Mouse (Mus musculus): ENCODE results near the gene Pomp. TPM values are rescaled to one million over a fixed set of nuclear protein-coding genes. Genes with fewer than 3 reads are reported as not detected.
A peak's percentile ranks its signal among the peaks of the same experiment; 100 is the strongest.

The Pomp gene
- polyA plus RNA-seq, 1 experiment from 2014 or later: 269 TPM

GRCm38 (mm10) chr5:147874491-147875065, 14.3 kb downstream of the Pomp start:
- Histone ChIP-seq H3K9ac (ENCODE audit: low read length) (no peak overlapping the region), H3K4me2 (ENCODE audit: low read depth, low read length) (no peak overlapping the region), H3K4me3 (ENCODE audit: low read length) (no peak overlapping the region), H3K27me3 (ENCODE audit: control insufficient read depth, insufficient read depth, low read length) (no peaks in the 10 kb centered on the region), H3K27ac (ENCODE audit: low read length) (no peak overlapping the region), H3K36me3 (ENCODE audit: control insufficient read depth, insufficient read depth) (peaks cover 74% of the 10 kb centered on the region), H3K9me3 (replicated peaks; ENCODE audit: control insufficient read depth, low read length) (no peaks in the 10 kb centered on the region), H3K4me1 (ENCODE audit: control insufficient read depth, insufficient read depth, low read length) (no peaks in the 10 kb centered on the region)
- 90% methylated on average over 18 of the region's 18 CpGs for WGBS
- no peak for ATAC-seq (replicated peaks; ENCODE audit: extremely low read depth, insufficient read depth, low FRiP score)

DNA sequence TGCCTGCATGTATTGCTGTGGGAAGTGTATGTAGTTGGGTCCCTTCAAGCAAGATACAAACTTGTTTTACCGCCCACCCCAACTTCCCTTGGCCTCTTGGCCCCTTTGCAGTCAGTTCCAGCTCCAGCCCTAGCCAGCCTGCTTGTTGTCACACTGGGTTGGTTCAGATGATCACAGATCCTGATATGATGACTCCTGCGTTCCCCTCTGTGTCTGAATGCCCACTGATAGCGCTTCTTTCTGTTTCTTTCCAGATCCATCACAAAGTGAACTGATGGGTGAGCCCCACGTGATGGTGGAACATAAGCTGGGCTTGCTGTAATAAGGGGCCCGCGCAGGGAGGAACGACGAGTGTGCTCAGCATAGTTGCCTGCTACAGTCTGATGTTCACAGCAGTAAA, 14.9 kb downstream of the Pomp start:
- H3K9ac ChIP-seq (ENCODE audit: low read length): no peak overlapping the region
- H3K4me1 ChIP-seq (ENCODE audit: control insufficient read depth, insufficient read depth, low read length): no peaks in the 10 kb centered on the region
- H3K36me3 ChIP-seq (ENCODE audit: control insufficient read depth, insufficient read depth): peaks cover 73% of the 10 kb centered on the region
- no peak overlapping the region for H3K4me2 ChIP-seq (ENCODE audit: low read depth, low read length)
- ATAC-seq (replicated peaks; ENCODE audit: extremely low read depth, insufficient read depth, low FRiP score): no peak
- H3K9me3 ChIP-seq (replicated peaks; ENCODE audit: control insufficient read depth, low read length): no peaks in the 10 kb centered on the region
- no peaks in the 10 kb centered on the region for H3K27me3 ChIP-seq (ENCODE audit: control insufficient read depth, insufficient read depth, low read length)
- H3K27ac ChIP-seq (ENCODE audit: low read length): no peak overlapping the region
- WGBS: 89% methylated on average over 8 of the region's 8 CpGs
- H3K4me3 ChIP-seq (ENCODE audit: low read length): no peak overlapping the region

GRCm38 (mm10) chr5:147877520-147877919, 17.3 kb downstream of the Pomp start:
- Histone ChIP-seq H3K9me3 (replicated peaks; ENCODE audit: control insufficient read depth, low read length) (no peaks in the 10 kb centered on the region), H3K4me2 (ENCODE audit: low read depth, low read length) (no peak overlapping the region), H3K36me3 (ENCODE audit: control insufficient read depth, insufficient read depth) (peaks cover 66% of the 10 kb centered on the region), H3K27ac (ENCODE audit: low read length) (no peak overlapping the region), H3K4me3 (ENCODE audit: low read length) (no peak overlapping the region), H3K27me3 (ENCODE audit: control insufficient read depth, insufficient read depth, low read length) (no peaks in the 10 kb centered on the region), H3K4me1 (ENCODE audit: control insufficient read depth, insufficient read depth, low read length) (no peaks in the 10 kb centered on the region), H3K9ac (ENCODE audit: low read length) (no peak overlapping the region)
- 87% methylated on average over 6 of the region's 6 CpGs for WGBS
- ATAC-seq (replicated peaks; ENCODE audit: extremely low read depth, insufficient read depth, low FRiP score): no peak

DNA sequence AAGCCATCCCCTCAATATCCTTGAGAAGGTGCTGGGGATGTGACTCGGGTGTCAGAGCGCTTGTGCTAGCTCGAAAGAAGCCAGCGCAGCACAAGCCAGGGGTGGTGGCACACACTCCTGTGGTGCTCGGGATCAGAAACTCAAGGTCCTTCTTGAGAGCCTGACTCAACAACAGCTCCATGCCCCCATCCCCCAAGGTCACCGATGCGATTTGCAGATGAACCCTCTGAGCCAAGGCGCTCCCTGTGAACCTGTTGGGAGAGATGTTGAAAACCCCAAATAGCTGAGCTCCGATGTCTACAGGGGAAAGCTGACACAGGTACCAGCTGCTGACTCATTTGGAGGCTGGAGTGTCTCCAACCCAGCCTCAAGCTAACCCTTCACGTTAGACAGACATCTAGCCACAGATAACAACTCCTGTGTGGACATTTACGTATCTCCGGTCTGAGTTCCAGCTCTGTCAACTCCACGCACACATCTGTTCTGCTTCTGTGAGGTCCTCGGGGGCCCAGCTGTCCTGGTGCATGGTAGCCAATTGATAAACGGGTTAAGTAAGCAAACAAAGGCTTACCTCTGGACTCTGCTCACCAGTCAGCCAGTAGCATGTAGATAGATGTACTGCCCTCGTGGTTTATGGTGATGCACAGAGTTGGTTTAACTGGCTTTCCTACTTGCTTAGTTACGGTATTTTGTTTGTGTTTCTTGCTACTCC, 19.9 kb downstream of the Pomp start:
- ATAC-seq (replicated peaks; ENCODE audit: extremely low read depth, insufficient read depth, low FRiP score): no peak
- no peak overlapping the region for H3K4me2 ChIP-seq (ENCODE audit: low read depth, low read length)
- H3K4me3 ChIP-seq (ENCODE audit: low read length): no peak overlapping the region
- H3K27me3 ChIP-seq (ENCODE audit: control insufficient read depth, insufficient read depth, low read length): no peaks in the 10 kb centered on the region
- H3K9me3 ChIP-seq (replicated peaks; ENCODE audit: control insufficient read depth, low read length): no peaks in the 10 kb centered on the region
- H3K36me3 ChIP-seq (ENCODE audit: control insufficient read depth, insufficient read depth): peaks cover 44% of the 10 kb centered on the region
- WGBS: 73% methylated on average over 17 of the region's 17 CpGs
- no peak overlapping the region for H3K9ac ChIP-seq (ENCODE audit: low read length)
- no peak overlapping the region for H3K27ac ChIP-seq (ENCODE audit: low read length)
- H3K4me1 ChIP-seq (ENCODE audit: control insufficient read depth, insufficient read depth, low read length): no peaks in the 10 kb centered on the region

DNA sequence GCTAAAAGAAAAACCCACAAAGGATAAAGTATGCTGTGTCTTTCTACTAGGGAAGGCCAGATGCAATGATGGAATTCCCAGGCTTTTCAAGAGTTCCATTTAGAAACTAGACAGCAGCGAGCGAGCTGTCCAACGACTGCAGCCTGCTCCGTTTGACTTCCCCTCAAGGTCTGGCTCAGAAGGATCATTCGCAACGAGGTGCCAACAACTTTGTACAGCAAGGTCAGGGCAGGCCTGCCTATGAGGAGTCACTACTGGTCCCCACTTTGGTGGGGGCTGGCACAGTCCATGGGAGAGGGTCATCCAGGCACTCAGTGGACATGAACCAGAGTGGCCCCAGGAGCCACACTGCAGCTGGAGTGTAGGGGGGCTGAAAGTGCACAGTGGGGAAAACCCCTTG, 23.3 kb downstream of the Pomp start:
- peaks cover 16% of the 10 kb centered on the region for H3K36me3 ChIP-seq (ENCODE audit: control insufficient read depth, insufficient read depth)
- H3K4me2 ChIP-seq (ENCODE audit: low read depth, low read length): no peak overlapping the region
- WGBS: 81% methylated on average over 6 of the region's 6 CpGs
- H3K4me1 ChIP-seq (ENCODE audit: control insufficient read depth, insufficient read depth, low read length): no peaks in the 10 kb centered on the region
- no peaks in the 10 kb centered on the region for H3K9me3 ChIP-seq (replicated peaks; ENCODE audit: control insufficient read depth, low read length)
- no peak overlapping the region for H3K9ac ChIP-seq (ENCODE audit: low read length)
- no peak overlapping the region for H3K4me3 ChIP-seq (ENCODE audit: low read length)
- ATAC-seq (replicated peaks; ENCODE audit: extremely low read depth, insufficient read depth, low FRiP score): no peak
- no peaks in the 10 kb centered on the region for H3K27me3 ChIP-seq (ENCODE audit: control insufficient read depth, insufficient read depth, low read length)
- H3K27ac ChIP-seq (ENCODE audit: low read length): no peak overlapping the region

DNA sequence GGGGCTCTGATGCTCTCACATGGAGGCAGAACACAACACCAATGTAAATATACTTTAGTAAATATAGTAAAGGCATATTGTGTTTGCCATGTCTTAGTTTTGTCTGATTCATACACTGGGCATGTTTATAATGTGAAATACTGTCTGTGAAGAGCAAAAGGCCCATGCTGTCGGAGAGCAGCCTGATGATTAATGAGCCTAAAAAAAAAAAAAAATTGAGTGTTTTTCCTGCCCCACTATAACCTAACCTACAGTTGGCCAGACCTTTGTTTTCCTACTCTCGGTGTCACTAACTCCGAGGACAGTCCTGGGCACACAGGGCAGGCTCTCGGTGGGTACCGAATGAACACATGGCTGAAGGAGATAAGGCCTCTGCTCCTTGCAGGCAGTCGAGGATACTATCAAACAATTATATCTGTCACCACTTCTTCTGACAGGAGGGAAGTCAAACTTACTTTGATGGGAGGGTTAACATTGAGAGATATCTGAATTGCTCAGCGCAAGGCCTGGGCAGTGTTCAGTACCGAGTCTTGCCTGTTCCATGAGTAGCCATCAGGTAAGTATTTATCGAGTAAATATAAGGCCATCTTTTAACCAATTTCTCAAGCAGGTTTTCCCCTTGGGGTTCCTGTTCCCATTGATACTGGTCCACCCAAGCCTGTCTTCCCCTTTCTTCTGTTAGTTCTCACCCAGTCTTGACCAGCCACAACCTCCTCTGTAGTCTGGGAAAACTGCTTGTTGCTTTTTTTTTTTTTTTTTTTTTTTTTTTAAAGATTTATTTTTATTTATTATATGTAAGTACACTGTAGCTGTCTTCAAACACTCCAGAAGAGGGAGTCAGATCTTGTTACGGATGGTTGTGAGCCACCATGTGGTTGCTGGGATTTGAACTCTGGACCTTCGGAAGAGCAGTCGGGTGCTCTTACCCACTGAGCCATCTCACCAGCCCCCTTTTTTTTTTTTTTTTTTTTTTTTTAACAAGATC, 28.3 kb downstream of the Pomp start:
- H3K4me3 ChIP-seq (ENCODE audit: low read length): no peak overlapping the region
- no peak overlapping the region for H3K27ac ChIP-seq (ENCODE audit: low read length)
- ATAC-seq (replicated peaks; ENCODE audit: extremely low read depth, insufficient read depth, low FRiP score): no peak
- H3K4me1 ChIP-seq (ENCODE audit: control insufficient read depth, insufficient read depth, low read length): peaks cover 6% of the 10 kb centered on the region
- H3K9me3 ChIP-seq (replicated peaks; ENCODE audit: control insufficient read depth, low read length): no peaks in the 10 kb centered on the region
- H3K27me3 ChIP-seq (ENCODE audit: control insufficient read depth, insufficient read depth, low read length): no peaks in the 10 kb centered on the region
- H3K36me3 ChIP-seq (ENCODE audit: control insufficient read depth, insufficient read depth): no peaks in the 10 kb centered on the region
- no peak overlapping the region for H3K9ac ChIP-seq (ENCODE audit: low read length)
- WGBS: 36% methylated on average over 9 of the region's 12 CpGs
- H3K4me2 ChIP-seq (ENCODE audit: low read depth, low read length): no peak overlapping the region

- no peaks in the 10 kb centered on the region for H3K27me3 ChIP-seq (ENCODE audit: control insufficient read depth, insufficient read depth, low read length)
- WGBS: 41% methylated on average over 6 of the region's 6 CpGs
- no peak overlapping the region for H3K4me3 ChIP-seq (ENCODE audit: low read length)
- H3K27ac ChIP-seq (ENCODE audit: low read length): no peak overlapping the region
- H3K36me3 ChIP-seq (ENCODE audit: control insufficient read depth, insufficient read depth): no peaks in the 10 kb centered on the region
- no peak overlapping the region for H3K9ac ChIP-seq (ENCODE audit: low read length)
- no peak for ATAC-seq (replicated peaks; ENCODE audit: extremely low read depth, insufficient read depth, low FRiP score)
- H3K9me3 ChIP-seq (replicated peaks; ENCODE audit: control insufficient read depth, low read length): no peaks in the 10 kb centered on the region
- H3K4me1 ChIP-seq (ENCODE audit: control insufficient read depth, insufficient read depth, low read length): peaks cover 18% of the 10 kb centered on the region
- H3K4me2 ChIP-seq (ENCODE audit: low read depth, low read length): no peak overlapping the region
These were observed 32.5 kb downstream of the Pomp start for GRCm38 (mm10) chr5:147892735-147893134.

GRCm38 (mm10) chr5:147893143-147893542, 32.9 kb downstream of the Pomp start:
- no peaks in the 10 kb centered on the region for H3K9me3 ChIP-seq (replicated peaks; ENCODE audit: control insufficient read depth, low read length)
- peaks cover 18% of the 10 kb centered on the region for H3K4me1 ChIP-seq (ENCODE audit: control insufficient read depth, insufficient read depth, low read length)
- no peak overlapping the region for H3K27ac ChIP-seq (ENCODE audit: low read length)
- H3K27me3 ChIP-seq (ENCODE audit: control insufficient read depth, insufficient read depth, low read length): no peaks in the 10 kb centered on the region
- ATAC-seq (replicated peaks; ENCODE audit: extremely low read depth, insufficient read depth, low FRiP score): no peak
- no peaks in the 10 kb centered on the region for H3K36me3 ChIP-seq (ENCODE audit: control insufficient read depth, insufficient read depth)
- peak overlapping the region; percentile 68; the same call in 1 of the 2 replicates for H3K4me3 ChIP-seq (ENCODE audit: low read length)
- H3K4me2 ChIP-seq (ENCODE audit: low read depth, low read length): peak overlapping the region; percentile 89
- 13% methylated on average over 9 of the region's 9 CpGs for WGBS
- H3K9ac ChIP-seq (ENCODE audit: low read length): no peak overlapping the region
